Mouse (Mus musculus) adipocyte (in vitro differentiated cells): ENCODE results near the gene Plch2.
A peak's percentile ranks its signal among the peaks of the same experiment; 100 is the strongest.

Experiments used
- DNase-seq: peaks from one replicate; pipeline ENCODE4 v3.0.0-alpha.2; 2016; ENCODE audit warnings: low spot score

Plch2 gene

GRCm38 (mm10) chr4:154958171-154958570 is 98.4 kb downstream of the Plch2 start:
- DNase-seq, result peak; percentile 61

GRCm38 (mm10) chr4:154957289-154957993 is 99.1 kb downstream of the Plch2 start:
- DNase-seq, result no peak

- no peak for DNase-seq
These were observed 100.0 kb downstream of the Plch2 start for GRCm38 (mm10) chr4:154956604-154957003.

GRCm38 (mm10) chr4:154952461-154953241 is 103.9 kb downstream of the Plch2 start:
- no peak for DNase-seq

GRCm38 (mm10) chr4:154949589-154949982 is 107.0 kb downstream of the Plch2 start:
- DNase-seq, result no peak

GRCm38 (mm10) chr4:154948940-154949588 is 107.5 kb downstream of the Plch2 start:
- DNase-seq, result no peak

GRCm38 (mm10) chr4:154948066-154948939 is 108.3 kb downstream of the Plch2 start:
- DNase-seq, result no peak

- DNase-seq, result peak; percentile 75
These were observed 110.3 kb downstream of the Plch2 start for GRCm38 (mm10) chr4:154946319-154946718.

- DNase-seq, result peak; percentile 92
These were observed 112.4 kb downstream of the Plch2 start for GRCm38 (mm10) chr4:154944121-154944590.

- no peak for DNase-seq
These were observed 113.1 kb downstream of the Plch2 start for GRCm38 (mm10) chr4:154943323-154944039.

- DNase-seq, result no peak
These were observed 113.8 kb downstream of the Plch2 start for GRCm38 (mm10) chr4:154942632-154943322.

- no peak for DNase-seq
These were observed 114.8 kb downstream of the Plch2 start for GRCm38 (mm10) chr4:154941831-154942230.

- DNase-seq, result no peak
These were observed 116.4 kb downstream of the Plch2 start for GRCm38 (mm10) chr4:154940156-154940555.

GRCm38 (mm10) chr4:154937746-154938145 is 118.8 kb downstream of the Plch2 start:
- no peak for DNase-seq

GRCm38 (mm10) chr4:154936542-154937255 is 119.9 kb downstream of the Plch2 start:
- DNase-seq, result no peak

GRCm38 (mm10) chr4:154935788-154936187 is 120.8 kb downstream of the Plch2 start:
- no peak for DNase-seq

GRCm38 (mm10) chr4:154934800-154935199 is 121.8 kb downstream of the Plch2 start:
- DNase-seq, result no peak

- DNase-seq, result no peak
These were observed 123.2 kb downstream of the Plch2 start for GRCm38 (mm10) chr4:154933306-154933907.
